Mouse (Mus musculus) heart, postnatal 4 days (tissue): ENCODE measurements around the gene Homez. TPM values are rescaled to one million over a fixed set of nuclear protein-coding genes. Genes with fewer than 3 reads are reported as not detected.

Source experiments
- total RNA-seq, 2 experiments: library from RNA; stranded (reverse); gene quantifications; 2 replicates each; pipeline ENCODE4 v1.2.3; 2021

Gene Homez
- total RNA-seq, 2 experiments from 2014 or later: 7.7 to 8.9 TPM

Other genes starting within 250 kb of the Homez start
- not detected for gene Psmb11, start 249.5 kb downstream of the Homez start, total RNA-seq
- gene Gm17606, start 230.0 kb downstream of the Homez start, total RNA-seq: not detected
- 1 to 10 TPM; 2.7 to 3.1 TPM for gene Cdh24, start 229.6 kb downstream of the Homez start, total RNA-seq
- gene 1700123O20Rik, start 184.7 kb downstream of the Homez start, total RNA-seq: 10 to 100 TPM; 19.3 to 20.9 TPM
- 100 to 1,000 TPM; 119 to 129 TPM for gene Acin1, start 184.0 kb downstream of the Homez start, total RNA-seq
- under 1 TPM; 0.14 to 0.16 TPM for gene Gm29776, start 172.1 kb downstream of the Homez start, total RNA-seq
- gene Cebpe, start 158.8 kb downstream of the Homez start, total RNA-seq: not detected
- gene Slc7a8, start 89.0 kb downstream of the Homez start, total RNA-seq: 1 to 10 TPM; 1.9 to 2.0 TPM
- gene Rnf212b, start 56.8 kb downstream of the Homez start, total RNA-seq: not detected
- 1 to 10 TPM; 6.4 to 7.6 TPM for gene Ppp1r3e, start 6.6 kb upstream of the Homez start, total RNA-seq
- gene Bcl2l2, start 12.4 kb upstream of the Homez start, total RNA-seq: 10 to 100 TPM; 37.5 to 39.2 TPM
- gene Gm20521, start 12.5 kb upstream of the Homez start, total RNA-seq: 1 to 10 TPM; 3.0 to 3.9 TPM
- gene Pabpn1, start 21.5 kb upstream of the Homez start, total RNA-seq: 100 to 1,000 TPM; 141 to 142 TPM
- 10 to 100 TPM; 24.8 to 25.2 TPM for gene Slc22a17, start 42.2 kb upstream of the Homez start, total RNA-seq
- gene Efs, start 55.2 kb upstream of the Homez start, total RNA-seq: 10 to 100 TPM; 10.5 to 10.9 TPM
- gene Il25, start 61.7 kb upstream of the Homez start, total RNA-seq: not detected
- under 1 TPM in 1 of 2 experiments, not detected in 1; 0.33 TPM for gene Cmtm5, start 65.3 kb upstream of the Homez start, total RNA-seq
- over 10,000 TPM; 15,879 to 17,172 TPM for gene Myh6, start 96.0 kb upstream of the Homez start, total RNA-seq
- not detected for gene Gm17428, start 106.0 kb upstream of the Homez start, total RNA-seq
- 1,000 to 10,000 TPM; 1,764 to 1,922 TPM for gene Myh7, start 123.7 kb upstream of the Homez start, total RNA-seq
- gene Ngdn, start 144.5 kb upstream of the Homez start, total RNA-seq: 10 to 100 TPM; 35.7 to 39.7 TPM
- 1 to 10 TPM; 2.9 to 3.8 TPM for gene Zfhx2, start 221.4 kb upstream of the Homez start, total RNA-seq
- 10 to 100 TPM; 12.2 to 13.2 TPM for gene Thtpa, start 223.8 kb upstream of the Homez start, total RNA-seq
- 1 to 10 TPM; 3.3 to 5.6 TPM for gene Ap1g2, start 235.6 kb upstream of the Homez start, total RNA-seq
- under 1 TPM; 0.10 to 0.16 TPM for gene Jph4, start 246.0 kb upstream of the Homez start, total RNA-seq